Mouse (Mus musculus) CH12.LX (cell line): ENCODE results near the gene Crisp2.

Source experiments
- BHLHE40 ChIP-seq: IDR thresholded peaks from 2 replicates; pipeline ENCODE4 v1.6.1; 2011; ENCODE audit warnings: mild to moderate bottlenecking, low read depth, low read length, improper control_type of control experiment
- CTCF ChIP-seq, 2 experiments: IDR thresholded peaks in 1 of 2; conservative IDR thresholded peaks in 1 of 2; 2 replicates each; pipeline ENCODE4 v1.5.1; 2011 to 2012; ENCODE audit warnings: low read depth in 2 of 2, low read length in 2 of 2, improper control_type of control experiment in 1 of 2, inconsistent platforms in 1 of 2, mild to moderate bottlenecking in 1 of 2, moderate library complexity in 1 of 2
- EP300 ChIP-seq: IDR thresholded peaks from 2 replicates; pipeline ENCODE4 v1.6.1; 2011; ENCODE audit warnings: low read length, improper control_type of control experiment
- JUN ChIP-seq: IDR thresholded peaks from 2 replicates; pipeline ENCODE4 v1.6.1; 2011; ENCODE audit warnings: low read depth, mild to moderate bottlenecking, low read length, improper control_type of control experiment, moderate library complexity; ENCODE audit not compliant: insufficient read depth
- MEF2A ChIP-seq: IDR thresholded peaks from 2 replicates; pipeline ENCODE4 v1.6.1; 2014; ENCODE audit warnings: low read depth, mild to moderate bottlenecking, inconsistent platforms, low read length, improper control_type of control experiment, borderline replicate concordance
- POLR2AphosphoS2 ChIP-seq: IDR thresholded peaks from 2 replicates; pipeline ENCODE4 v1.6.1; 2011; ENCODE audit warnings: low read depth, low read length, improper control_type of control experiment
- RAD21 ChIP-seq: IDR thresholded peaks from 2 replicates; pipeline ENCODE4 v1.6.1; 2011; ENCODE audit warnings: low read depth, mild to moderate bottlenecking, low read length, improper control_type of control experiment, moderate library complexity

GRCm38 (mm10) chr17:40817340-40817943 is 10.6 kb upstream of the Crisp2 start:
- TF ChIP-seq EP300, result no peak
- no peak for TF ChIP-seq JUN
- TF ChIP-seq RAD21, result no peak
- no peak for TF ChIP-seq CTCF (conservative IDR thresholded peaks at IDR 0.05 in 1 of 2, IDR thresholded peaks at IDR 0.05 in 1 of 2; ENCODE audit: low read depth in 2 of 2, low read length in 2 of 2)
- TF ChIP-seq BHLHE40, result no peak
- no peak for TF ChIP-seq MEF2A
- no peak for TF ChIP-seq POLR2AphosphoS2
